In the genomic region with DNA sequence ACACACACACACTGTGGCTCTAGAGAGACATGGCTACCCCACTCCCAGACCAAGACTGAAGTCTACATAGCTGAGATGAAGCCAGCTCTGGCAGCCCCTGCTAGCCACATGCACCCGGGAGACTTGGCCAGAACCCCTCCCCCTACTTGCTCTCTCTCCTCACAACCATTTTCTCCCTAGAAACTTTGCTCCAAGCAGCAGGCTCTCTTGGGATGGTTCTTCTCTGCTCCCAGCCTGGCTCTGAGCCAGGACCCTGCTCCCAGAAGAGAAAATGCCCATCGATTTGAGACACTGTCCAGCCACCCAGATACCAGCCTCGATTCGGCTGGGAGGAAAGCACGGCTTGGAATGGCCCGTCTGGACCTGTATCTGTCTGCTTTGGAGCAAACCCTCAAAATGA, we compare ENCODE assay signal across 9 mouse cellular contexts. TPM values are rescaled to one million over a fixed set of nuclear protein-coding genes. Genes with fewer than 3 reads are reported as not detected.
DNase-seq lines count a peak whose midpoint lies in the region; ATAC-seq and TF ChIP-seq lines count a peak whose summit lies in the region.
"Had no signal": no experiment of that assay in that cellular context is flagged by ENCODE, and none has a peak within 500 bp of the region (broad histone marks: within the 10 kb centered on the region; RNA-seq: fewer than 3 reads in every experiment).

No protein-coding gene starts in this region.

- no peak overlapping the region for H3K9ac ChIP-seq in hindbrain, embryonic 14.5 days
- H3K9ac ChIP-seq in midbrain, embryonic 16.5 days (ENCODE audit: low read depth, low read length): no peak overlapping the region
- H3K9ac ChIP-seq: liver, embryonic 15.5 days had no signal

- no peak for TF ChIP-seq CTCF in brain, embryonic 14.5 days (IDR thresholded peaks at IDR 0.05; ENCODE audit: borderline replicate concordance, extremely low read depth, insufficient read depth, insufficient read length)

- peak overlapping the region; percentile 96 for H3K4me2 ChIP-seq in hindbrain, embryonic 14.5 days (replicated peaks)
- H3K4me2 ChIP-seq in midbrain, embryonic 16.5 days (ENCODE audit: low read length): peak overlapping the region; percentile 31
- H3K4me2 ChIP-seq: liver, embryonic 15.5 days had no signal

- H3K4me3 ChIP-seq in hindbrain, embryonic 14.5 days (replicated peaks; ENCODE audit: low read length): no peak overlapping the region
- no peak overlapping the region for H3K4me3 ChIP-seq in midbrain, embryonic 16.5 days (ENCODE audit: low read depth, low read length)
- H3K4me3 ChIP-seq: liver, embryonic 15.5 days had no signal

- H3K36me3 ChIP-seq in hindbrain, embryonic 14.5 days (replicated peaks; ENCODE audit: control insufficient read depth, insufficient read depth): no peaks in the 10 kb centered on the region
- H3K36me3 ChIP-seq in midbrain, embryonic 16.5 days (ENCODE audit: control insufficient read depth, insufficient read depth, low read length): no peaks in the 10 kb centered on the region
- H3K36me3 ChIP-seq: liver, embryonic 15.5 days had no signal

- no peak for TF ChIP-seq POLR2A in brain, embryonic 14.5 days (IDR thresholded peaks at IDR 0.05; ENCODE audit: borderline replicate concordance, extremely low read depth, insufficient read depth, insufficient read length, poor library complexity, severe bottlenecking)

- peaks cover 17% of the 10 kb centered on the region for H3K27me3 ChIP-seq in hindbrain, embryonic 14.5 days (ENCODE audit: control insufficient read depth, insufficient read depth, low read length)
- H3K27me3 ChIP-seq in midbrain, embryonic 16.5 days (ENCODE audit: control insufficient read depth, insufficient read depth, low read depth, low read length): peaks cover 19% of the 10 kb centered on the region

- 20% methylated on average over 6 of the region's 6 CpGs for WGBS in hindbrain, embryonic 14.5 days
- 34% methylated on average over 6 of the region's 6 CpGs for WGBS in midbrain, embryonic 16.5 days

- peak overlapping the region; percentile 64 for H3K27ac ChIP-seq in hindbrain, embryonic 14.5 days
- H3K27ac ChIP-seq in midbrain, embryonic 16.5 days (ENCODE audit: low read length): peak overlapping the region; percentile 56
- H3K27ac ChIP-seq: liver, embryonic 15.5 days had no signal

- ATAC-seq in frontal cortex, adult (ENCODE audit: low TSS enrichment): no peak
- peak; percentile 22; the same call in 1 of the 2 replicates for ATAC-seq in hindbrain, embryonic 14.5 days (ENCODE audit: low FRiP score)
- no peak for ATAC-seq in midbrain, embryonic 16.5 days
- ATAC-seq in CD4-positive, CD25-positive, alpha-beta regulatory T cell, adult 4 months: no peak

- peaks cover 45% of the 10 kb centered on the region for H3K4me1 ChIP-seq in hindbrain, embryonic 14.5 days (replicated peaks; ENCODE audit: control insufficient read depth, insufficient read depth, low read length)
- peaks cover 16% of the 10 kb centered on the region for H3K4me1 ChIP-seq in midbrain, embryonic 16.5 days (ENCODE audit: control insufficient read depth, insufficient read depth, low read length)

- DNase-seq in frontal cortex, postnatal 36 days (ENCODE audit: low spot score in 2 of 2): peak; percentile 33 to 53
- peak; percentile 84 for DNase-seq in brain, embryonic 14.5 days (ENCODE audit: low read depth)
- DNase-seq in hindbrain, embryonic 14.5 days (ENCODE audit: low spot score): no peak
- DNase-seq in ovary, adult 18-20 months (ENCODE audit: low spot score): no peak
- no peak for DNase-seq in thymus, postnatal 0 days (ENCODE audit: low spot score)

- H3K9me3 ChIP-seq in hindbrain, embryonic 14.5 days (ENCODE audit: control insufficient read depth, low read length): no peaks in the 10 kb centered on the region
- H3K9me3 ChIP-seq in midbrain, embryonic 16.5 days (replicated peaks; ENCODE audit: control insufficient read depth, low read length, poor library complexity, severe bottlenecking): no peaks in the 10 kb centered on the region
- H3K9me3 ChIP-seq: liver, embryonic 15.5 days had no signal

RNA-seq across cellular contexts. Expression of a gene that starts 5.2 kb away (rescaled TPM):
- polyA plus RNA-seq in brain, embryonic 14.5 days (2012; rRNA removed): 17.6 and 17.9 TPM in 2 replicates
- 18.5 and 20.1 TPM in 2 replicates for polyA plus RNA-seq in hindbrain, embryonic 14.5 days (2014; fragmentation: Nextera tagmentation; extraction: Ambion mirVana)
- 10.1 and 16.2 TPM in 2 replicates for polyA plus RNA-seq in midbrain, embryonic 16.5 days (2015; fragmentation: Nextera tagmentation; extraction: Ambion mirVana)
- polyA plus RNA-seq in thymus, postnatal 0 days (2015; fragmentation: Nextera tagmentation; extraction: Ambion mirVana): 0.23 and 0.26 TPM in 2 replicates
- polyA plus RNA-seq in CD4-positive, CD25-positive, alpha-beta regulatory T cell, adult 4 months (2017; shearing (Covaris generic)): not detected

RNA-seq across cellular contexts. Expression of a gene that starts 13.6 kb away (rescaled TPM):
- 11.7 and 16.0 TPM in 2 replicates for polyA plus RNA-seq in brain, embryonic 14.5 days (2012; rRNA removed)
- polyA plus RNA-seq in hindbrain, embryonic 14.5 days (2014; fragmentation: Nextera tagmentation; extraction: Ambion mirVana): 22.4 and 24.9 TPM in 2 replicates
- 20.4 and 20.6 TPM in 2 replicates for polyA plus RNA-seq in midbrain, embryonic 16.5 days (2015; fragmentation: Nextera tagmentation; extraction: Ambion mirVana)
- 15.5 and 16.1 TPM in 2 replicates for polyA plus RNA-seq in thymus, postnatal 0 days (2015; fragmentation: Nextera tagmentation; extraction: Ambion mirVana)
- polyA plus RNA-seq in CD4-positive, CD25-positive, alpha-beta regulatory T cell, adult 4 months (2017; shearing (Covaris generic)): 10 to 100 TPM; 22.0 to 26.0 TPM

Comparison
In these comparisons a context has a peak if more than half of its experiments do, and no peak if none do; other contexts are left out.
1. DNase-seq: peak in frontal cortex, postnatal 36 days (2 of 2) and brain, embryonic 14.5 days (single experiment); none in hindbrain, embryonic 14.5 days (single experiment), ovary, adult 18-20 months (single experiment) and thymus, postnatal 0 days (single experiment).